Mouse (Mus musculus) kidney, postnatal 0 days (tissue): ENCODE measurements around the gene Bri3bp. TPM values are rescaled to one million over a fixed set of nuclear protein-coding genes. Genes with fewer than 3 reads are reported as not detected.

Experiments
- ATAC-seq: fragments of 200-750 bp; cut with Nextera tagmentation; replicated peaks from 2 replicates; pipeline ENCODE4 v1.8.0; 2017; ENCODE audit warnings: low read depth, moderate number of reproducible peaks, moderate TSS enrichment, moderate library complexity; ENCODE audit not compliant: low FRiP score
- DNase-seq: peaks from one replicate; pipeline ENCODE4 v3.0.0-alpha.2; 2016; ENCODE audit warnings: low spot score
- H3K27ac ChIP-seq: fragments of 300-500 bp; sonication (generic); 2 replicates; pipeline ENCODE4 v1.5.1; 2014; ENCODE audit warnings: mild to moderate bottlenecking
- H3K27me3 ChIP-seq: fragments of 300-500 bp; sonication (generic); 2 replicates; pipeline ENCODE4 v1.6.1; 2014; ENCODE audit warnings: low read length, mixed read lengths; ENCODE audit not compliant: insufficient read depth
- H3K36me3 ChIP-seq: fragments of 300-500 bp; sonication (generic); 2 replicates; pipeline ENCODE4 v1.6.1; 2014; ENCODE audit warnings: low read length, mixed read lengths; ENCODE audit not compliant: insufficient read depth
- H3K4me1 ChIP-seq: fragments of 300-500 bp; sonication (generic); replicated peaks from 2 replicates; pipeline ENCODE4 v1.6.1; 2014; ENCODE audit warnings: antibody characterized with exemption, low read length, mixed read lengths; ENCODE audit not compliant: insufficient read depth
- H3K4me2 ChIP-seq: fragments of 300-500 bp; sonication (generic); 2 replicates; pipeline ENCODE4 v1.6.1; 2014; ENCODE audit warnings: mild to moderate bottlenecking, low read length, moderate library complexity, mixed read lengths
- H3K4me3 ChIP-seq: fragments of 300-500 bp; sonication (generic); replicated peaks from 2 replicates; pipeline ENCODE4 v1.5.1; 2014; ENCODE audit warnings: low read depth, low read length
- H3K9ac ChIP-seq: fragments of 300-500 bp; sonication (generic); 2 replicates; pipeline ENCODE4 v1.6.1; 2014; ENCODE audit warnings: low read depth, low read length
- H3K9me3 ChIP-seq: fragments of 300-500 bp; sonication (generic); replicated peaks from 2 replicates; pipeline ENCODE4 v1.6.1; 2016; ENCODE audit warnings: low read length, inconsistent platforms, mixed read lengths
- CTCF ChIP-seq: IDR thresholded peaks from 2 replicates; pipeline ENCODE4 v1.5.1; 2016; ENCODE audit warnings: antibody characterized with exemption, low read depth, mild to moderate bottlenecking, moderate library complexity
- WGBS: fragments of 180-500 bp; shearing (Covaris S2); extraction: QIAGEN DNeasy Blood & Tissue Kit; methylation state at CpG from one replicate; pipeline ENCODE4 v1.1.7; 2014; 5-methylcytosine and 5-hydroxymethylcytosine counted together
- microRNA-seq: library from miRNA; unstranded; fragments of <30 nt; microRNA quantifications from one replicate; pipeline ENCODE4, GENCODE M21; 2016
- polyA plus RNA-seq: library from polyadenylated mRNA; unstranded; fragments of >200 nt; fragmentation: Nextera tagmentation; extraction: Ambion mirVana; gene quantifications from 2 replicates; pipeline ENCODE4 v1.2.1, GENCODE M21; 2015

Gene Bri3bp
- polyA plus RNA-seq, 1 experiment from 2014 or later: 47.2 TPM

GRCm38 (mm10) chr5:125504692-125505091 lies 63.3 kb downstream of the Bri3bp start:
- no peak for ATAC-seq
- Histone ChIP-seq H3K4me1 (no peaks in the 10 kb centered on the region), H3K36me3 (peaks cover 11% of the 10 kb centered on the region; the same call in 1 of the 2 replicates), H3K9me3 (no peaks in the 10 kb centered on the region), H3K27me3 (no peaks in the 10 kb centered on the region), H3K9ac (no peak overlapping the region), H3K4me2 (no peak overlapping the region), H3K4me3 (no peak overlapping the region), H3K27ac (0 out of 2 replicates have a peak overlapping the region, but pooled peaks have one; percentile 19)
- TF ChIP-seq CTCF: no peak
- DNase-seq: peak; percentile 77
- WGBS: 41% methylated on average over 11 of the region's 11 CpGs

GRCm38 (mm10) chr5:125505968-125506367 lies 64.6 kb downstream of the Bri3bp start:
- no peaks in the 10 kb centered on the region for H3K4me1 ChIP-seq
- no peak for TF ChIP-seq CTCF
- no peaks in the 10 kb centered on the region for H3K27me3 ChIP-seq
- no peak overlapping the region; the same call in 1 of the 2 replicates for H3K27ac ChIP-seq
- H3K4me3 ChIP-seq: no peak overlapping the region
- H3K36me3 ChIP-seq: peaks cover 15% of the 10 kb centered on the region; the same call in 1 of the 2 replicates
- no peak overlapping the region for H3K9ac ChIP-seq
- H3K9me3 ChIP-seq: no peaks in the 10 kb centered on the region
- ATAC-seq (no peak), DNase-seq (no peak)
- H3K4me2 ChIP-seq: no peak overlapping the region
- WGBS: 67% methylated on average over 15 of the region's 15 CpGs

- Histone ChIP-seq H3K4me2 (no peak overlapping the region), H3K36me3 (peaks cover 21% of the 10 kb centered on the region; the same call in 1 of the 2 replicates), H3K9me3 (no peaks in the 10 kb centered on the region), H3K4me1 (no peaks in the 10 kb centered on the region), H3K9ac (no peak overlapping the region), H3K27me3 (no peaks in the 10 kb centered on the region), H3K27ac (no peak overlapping the region), H3K4me3 (no peak overlapping the region)
- peak; percentile 48; the same call in 1 of the 2 replicates for TF ChIP-seq CTCF
- 92% methylated on average over 9 of the region's 9 CpGs for WGBS
- DNase-seq (no peak), ATAC-seq (no peak)
Observed at GRCm38 (mm10) chr5:125507582-125507981, 66.2 kb downstream of the Bri3bp start.

- Histone ChIP-seq H3K4me2 (no peak overlapping the region), H3K9ac (no peak overlapping the region), H3K27me3 (no peaks in the 10 kb centered on the region), H3K9me3 (no peaks in the 10 kb centered on the region), H3K4me1 (no peaks in the 10 kb centered on the region), H3K4me3 (no peak overlapping the region), H3K27ac (no peak overlapping the region), H3K36me3 (peaks cover 24% of the 10 kb centered on the region; the same call in 1 of the 2 replicates)
- ATAC-seq: no peak
- DNase-seq: no peak
- 95% methylated on average over 10 of the region's 10 CpGs for WGBS
- no peak for TF ChIP-seq CTCF
Observed at GRCm38 (mm10) chr5:125508006-125508405, 66.6 kb downstream of the Bri3bp start.

GRCm38 (mm10) chr5:125509541-125509940 lies 68.2 kb downstream of the Bri3bp start:
- Histone ChIP-seq H3K27ac (no peak overlapping the region), H3K4me2 (no peak overlapping the region), H3K36me3 (0 out of 2 replicates have a peak, but pooled peaks cover 25% of the 10 kb centered on the region), H3K4me1 (no peaks in the 10 kb centered on the region), H3K27me3 (no peaks in the 10 kb centered on the region), H3K9me3 (no peaks in the 10 kb centered on the region), H3K9ac (no peak overlapping the region), H3K4me3 (no peak overlapping the region)
- ATAC-seq: no peak
- TF ChIP-seq CTCF: peak; percentile 78
- peak; percentile 56 for DNase-seq
- WGBS: 56% methylated on average over 5 of the region's 5 CpGs

Small RNA genes within 50 kb of the gene (microRNA-seq; reads per million reads assigned to microRNA genes)
- gene Gm27551: not detected

Other genes starting within 250 kb of the Bri3bp start
- gene Scarb1, start 100.5 kb upstream of the Bri3bp start, polyA plus RNA-seq: 49.0 and 51.3 TPM in 2 replicates
- 0.40 and 0.74 TPM in 2 replicates for gene Gm10382, start 52.2 kb upstream of the Bri3bp start, polyA plus RNA-seq
- 702 and 872 TPM in 2 replicates for gene Ubc, start 51.4 kb upstream of the Bri3bp start, polyA plus RNA-seq
- 7.2 and 8.1 TPM in 2 replicates for gene Dhx37, start 7.4 kb upstream of the Bri3bp start, polyA plus RNA-seq
- 22.0 and 25.5 TPM in 2 replicates for gene Aacs, start 34.2 kb downstream of the Bri3bp start, polyA plus RNA-seq
- gene Tmem132b, start 90.2 kb downstream of the Bri3bp start, polyA plus RNA-seq: 0.27 and 0.28 TPM in 2 replicates